Mouse (Mus musculus): Measurements from ENCODE around the gene Apod.

GRCm38 (mm10) chr16:31274674-31275460 lies 39.7 kb downstream of the Apod start, which contains the start of gene Ppp1r2:
- TF ChIP-seq GATA1 (IDR thresholded peaks at IDR 0.05; ENCODE audit: borderline replicate concordance, low read length) (no peak), FLI1 (IDR thresholded peaks at IDR 0.05; ENCODE audit: low read length) (no peak)
